Mouse (Mus musculus): ENCODE results near the gene Armcx4. TPM values are rescaled to one million over a fixed set of nuclear protein-coding genes. Genes with fewer than 3 reads are reported as not detected.

The Armcx4 gene
- polyA plus RNA-seq (2015; fragmentation: Nextera tagmentation; extraction: Ambion mirVana): 4.7 and 5.4 TPM in 2 replicates

DNA sequence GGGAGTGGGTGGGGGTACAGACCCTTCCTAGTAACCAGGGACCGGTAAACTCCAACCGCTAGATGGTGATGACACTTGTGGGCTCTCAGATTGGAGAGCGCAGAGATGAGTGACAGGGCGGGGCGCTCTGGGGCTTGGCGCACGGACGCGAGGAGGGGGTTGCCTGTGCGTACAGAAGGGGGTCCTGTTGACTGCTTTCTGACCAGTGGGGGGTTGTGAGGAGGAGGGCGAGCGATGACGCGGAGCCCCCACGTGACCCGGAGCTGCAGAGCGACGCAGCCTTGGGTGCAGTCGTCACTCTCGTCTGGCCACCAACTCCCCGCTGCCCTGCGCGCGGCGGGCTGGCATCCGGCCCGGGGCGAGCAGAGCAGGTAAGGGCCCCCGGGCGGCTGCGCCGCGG is at the start of gene Armcx4:
Gene Armcx4, plus strand, starts transcription at position 253 of the 400 bp plus-strand sequence.
- peaks cover 13% of the 10 kb centered on the region for H3K4me1 ChIP-seq
- 27% methylated on average over 33 of the region's 33 CpGs for WGBS
- H3K27me3 ChIP-seq (replicated peaks): no peaks in the 10 kb centered on the region
- peaks cover 10% of the 10 kb centered on the region; the same call in 1 of the 2 replicates for H3K36me3 ChIP-seq
- peak within 1 kb of the TSS; percentile 61 for H3K9ac ChIP-seq (replicated peaks)
- peak within 1 kb of the TSS; percentile 89 for H3K27ac ChIP-seq (replicated peaks)
- peak within 1 kb of the TSS; percentile 59 for H3K4me2 ChIP-seq
- no peaks in the 10 kb centered on the region for H3K9me3 ChIP-seq (replicated peaks)
- ATAC-seq (ENCODE audit: low FRiP score): peak; percentile 96
- peak within 1 kb of the TSS; percentile 51 for H3K4me3 ChIP-seq (replicated peaks)

DNA sequence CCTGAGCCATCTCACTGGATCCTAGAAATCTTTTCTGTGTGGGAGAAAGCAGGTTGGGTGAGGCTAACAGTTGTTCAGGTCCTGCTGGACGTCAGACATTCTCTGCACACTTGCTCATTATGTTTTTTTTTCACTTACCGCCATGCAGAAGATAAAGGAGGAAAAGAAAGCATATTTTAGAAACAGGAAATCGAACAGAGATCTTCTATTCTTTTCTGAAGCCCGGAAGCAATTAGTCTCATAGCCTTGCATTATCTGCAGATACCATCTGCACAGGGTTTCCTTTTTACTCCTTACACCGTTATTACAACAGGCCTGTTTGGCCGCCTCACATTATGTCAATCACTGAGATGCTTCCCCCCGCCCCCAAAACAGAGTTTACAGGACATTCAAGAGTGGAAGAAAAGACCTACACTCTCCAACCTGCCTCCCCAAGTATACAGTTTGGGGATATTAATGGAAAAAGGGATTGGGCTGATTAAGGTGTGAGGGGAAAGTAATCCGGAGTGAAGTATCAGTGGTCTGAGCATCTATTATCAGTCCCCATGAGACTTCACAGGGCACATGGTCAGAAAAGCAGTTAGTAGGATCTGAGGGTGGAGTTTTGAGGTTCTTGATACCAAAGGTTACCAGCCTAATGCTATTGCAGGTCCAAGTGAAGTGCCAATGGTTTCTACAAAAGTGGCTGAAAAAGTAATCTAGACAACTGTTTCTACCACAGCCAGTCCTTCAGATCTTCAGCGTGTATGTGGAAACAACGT is 45.1 kb upstream of the Armcx4 start:
- Histone ChIP-seq H3K4me2 (no peak overlapping the region), H3K4me3 (replicated peaks) (no peak overlapping the region), H3K36me3 (no peaks in the 10 kb centered on the region), H3K9ac (replicated peaks) (no peak overlapping the region), H3K9me3 (replicated peaks) (no peaks in the 10 kb centered on the region), H3K27me3 (replicated peaks) (0 out of 2 replicates have a peak, but pooled peaks cover 3% of the 10 kb centered on the region), H3K27ac (replicated peaks) (no peak overlapping the region), H3K4me1 (no peaks in the 10 kb centered on the region)
- ATAC-seq (ENCODE audit: low FRiP score): no peak
- WGBS: 81% methylated on average over 10 of the region's 10 CpGs

DNA sequence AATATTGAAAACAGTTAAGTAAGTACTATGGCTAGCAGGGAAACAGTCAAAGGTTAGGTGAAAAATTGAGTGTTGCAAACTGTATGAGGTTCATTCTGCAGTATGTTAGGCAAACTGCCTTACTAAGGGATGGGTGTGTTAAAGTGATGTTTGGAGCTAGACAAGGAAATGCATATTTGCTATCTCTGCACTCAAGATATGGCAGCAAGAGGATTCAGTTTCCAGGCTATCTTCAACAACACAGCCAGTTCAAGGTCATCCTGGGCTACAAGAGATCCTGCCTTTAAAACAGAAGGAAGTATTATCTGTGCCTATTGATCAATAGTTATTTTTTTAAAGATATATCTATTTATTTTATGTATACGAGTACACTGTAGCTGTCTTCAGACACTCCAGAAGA is 40.0 kb upstream of the Armcx4 start:
- WGBS: 100% methylated on average over 1 of the region's 1 CpGs
- Histone ChIP-seq H3K4me2 (no peak overlapping the region), H3K4me1 (no peaks in the 10 kb centered on the region), H3K27me3 (replicated peaks) (0 out of 2 replicates have a peak, but pooled peaks cover 3% of the 10 kb centered on the region), H3K9ac (replicated peaks) (no peak overlapping the region), H3K4me3 (replicated peaks) (no peak overlapping the region), H3K9me3 (replicated peaks) (no peaks in the 10 kb centered on the region), H3K36me3 (no peaks in the 10 kb centered on the region), H3K27ac (replicated peaks) (no peak overlapping the region)
- no peak for ATAC-seq (ENCODE audit: low FRiP score)

DNA sequence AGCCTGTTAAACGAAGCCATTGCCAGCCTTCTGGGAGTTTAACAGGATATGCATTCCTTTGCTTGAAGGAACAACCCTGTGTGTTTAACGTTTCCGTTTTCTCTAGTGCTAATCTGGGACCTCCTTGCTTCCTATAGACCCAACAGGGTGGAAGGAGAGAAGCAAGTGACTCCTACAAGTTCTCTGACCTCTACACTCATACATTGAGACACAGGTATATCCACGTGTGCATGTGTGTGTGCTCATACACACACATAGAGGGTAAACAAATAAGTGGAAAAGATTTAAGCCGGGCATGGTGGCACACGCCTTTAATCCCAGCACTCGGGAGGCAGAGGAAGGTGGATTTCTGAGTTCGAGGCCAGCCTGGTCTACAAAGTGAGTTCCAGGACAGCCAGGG is 38.9 kb upstream of the Armcx4 start:
- 78% methylated on average over 8 of the region's 8 CpGs for WGBS
- Histone ChIP-seq H3K9ac (replicated peaks) (no peak overlapping the region), H3K4me1 (no peaks in the 10 kb centered on the region), H3K4me2 (no peak overlapping the region), H3K4me3 (replicated peaks) (no peak overlapping the region), H3K27me3 (replicated peaks) (0 out of 2 replicates have a peak, but pooled peaks cover 3% of the 10 kb centered on the region), H3K27ac (replicated peaks) (no peak overlapping the region), H3K36me3 (no peaks in the 10 kb centered on the region), H3K9me3 (replicated peaks) (no peaks in the 10 kb centered on the region)
- ATAC-seq (ENCODE audit: low FRiP score): no peak

DNA sequence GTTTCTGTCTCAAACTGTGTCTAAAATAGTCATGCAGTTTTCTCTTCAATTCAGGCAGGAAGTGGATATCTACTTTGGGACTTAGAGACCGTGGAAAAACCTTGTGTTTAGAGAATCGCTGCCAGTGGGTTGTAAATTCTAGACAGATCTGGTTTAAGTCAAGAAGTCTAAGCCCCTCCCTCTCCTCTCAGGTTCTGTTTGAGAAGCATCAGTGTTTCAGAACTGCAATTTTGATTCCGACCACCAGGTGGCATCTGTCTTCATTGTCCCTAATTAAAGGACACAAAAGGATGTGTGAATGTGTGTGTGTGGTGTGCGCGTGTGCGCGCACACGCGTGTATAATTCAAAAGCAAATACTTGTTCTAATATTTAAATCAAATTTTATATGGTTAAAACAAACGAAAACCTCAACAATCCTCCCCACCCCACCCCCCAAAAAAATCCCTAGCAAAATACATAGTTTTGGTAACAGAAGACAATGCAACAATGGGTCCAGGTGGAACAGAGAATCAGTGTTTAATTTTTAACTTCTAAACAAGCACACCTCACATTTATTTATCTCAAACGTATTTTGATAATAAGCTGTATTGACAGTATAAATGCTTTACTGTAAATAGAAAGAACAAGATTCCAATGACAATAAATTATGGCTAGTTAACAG is 38.2 kb upstream of the Armcx4 start:
- H3K9ac ChIP-seq (replicated peaks): no peak overlapping the region
- WGBS: 17% methylated on average over 11 of the region's 11 CpGs
- peak; percentile 76; the same call in 1 of the 2 replicates for ATAC-seq (ENCODE audit: low FRiP score)

DNA sequence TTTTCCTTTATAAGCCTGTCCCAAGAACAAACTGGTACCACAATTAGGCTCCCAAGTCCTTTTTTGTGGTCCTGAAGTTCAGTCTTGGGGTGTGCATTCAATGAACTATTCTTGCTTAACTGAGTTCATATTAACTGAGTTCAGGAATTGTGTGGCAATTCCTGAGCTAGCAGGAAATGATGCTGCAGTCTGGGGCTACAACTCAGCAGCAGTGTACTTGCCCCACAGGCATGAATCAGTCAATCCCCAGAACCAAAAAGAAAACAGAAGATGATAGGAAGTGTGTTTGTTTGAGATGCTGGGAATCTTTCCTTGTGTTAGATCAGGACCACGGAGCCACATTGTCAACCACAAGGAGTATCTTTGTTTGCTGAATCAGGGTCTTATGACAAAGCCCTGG is 34.3 kb upstream of the Armcx4 start:
- Histone ChIP-seq H3K9ac (replicated peaks) (no peak overlapping the region), H3K36me3 (no peaks in the 10 kb centered on the region), H3K4me3 (replicated peaks) (no peak overlapping the region), H3K27ac (replicated peaks) (no peak overlapping the region), H3K9me3 (replicated peaks) (no peaks in the 10 kb centered on the region), H3K4me1 (no peaks in the 10 kb centered on the region), H3K4me2 (no peak overlapping the region), H3K27me3 (replicated peaks) (no peaks in the 10 kb centered on the region)
- no peak for ATAC-seq (ENCODE audit: low FRiP score)
- 90% methylated on average over 1 of the region's 1 CpGs for WGBS

More for the DNA sequence above, 38.2 kb upstream of the Armcx4 start:
- Histone ChIP-seq H3K4me3 (replicated peaks) (no peak overlapping the region), H3K27me3 (replicated peaks) (0 out of 2 replicates have a peak, but pooled peaks cover 3% of the 10 kb centered on the region), H3K4me2 (peak overlapping the region; percentile 42), H3K27ac (replicated peaks) (no peak overlapping the region), H3K36me3 (no peaks in the 10 kb centered on the region), H3K9me3 (replicated peaks) (no peaks in the 10 kb centered on the region), H3K4me1 (no peaks in the 10 kb centered on the region)

DNA sequence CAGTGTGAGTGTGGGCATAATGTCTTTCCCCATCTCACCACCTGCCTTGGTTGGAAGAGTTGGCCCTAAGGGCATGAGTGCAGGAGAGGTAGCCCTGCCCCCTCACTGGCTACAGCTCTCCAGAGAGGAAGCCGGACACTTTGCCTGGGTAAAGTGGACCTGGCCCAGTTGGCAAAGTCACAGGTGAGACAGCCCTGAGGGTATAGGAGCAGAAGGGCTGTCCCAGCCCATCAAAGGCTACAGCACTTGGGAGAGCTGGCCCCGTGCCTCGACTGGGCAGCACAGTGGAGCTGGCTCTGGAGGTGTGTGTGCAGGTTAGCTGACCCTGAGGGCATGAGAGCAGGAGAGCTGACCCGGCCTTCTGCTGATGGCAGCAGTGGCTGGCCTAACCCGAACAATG is 24.7 kb upstream of the Armcx4 start:
- Histone ChIP-seq H3K4me2 (no peak overlapping the region), H3K27me3 (replicated peaks) (no peaks in the 10 kb centered on the region; the same call in 1 of the 2 replicates), H3K4me1 (no peaks in the 10 kb centered on the region), H3K27ac (replicated peaks) (no peak overlapping the region), H3K9ac (replicated peaks) (no peak overlapping the region), H3K9me3 (replicated peaks) (no peaks in the 10 kb centered on the region), H3K4me3 (replicated peaks) (no peak overlapping the region), H3K36me3 (no peaks in the 10 kb centered on the region)
- 91% methylated on average over 5 of the region's 5 CpGs for WGBS
- ATAC-seq (ENCODE audit: low FRiP score): no peak

DNA sequence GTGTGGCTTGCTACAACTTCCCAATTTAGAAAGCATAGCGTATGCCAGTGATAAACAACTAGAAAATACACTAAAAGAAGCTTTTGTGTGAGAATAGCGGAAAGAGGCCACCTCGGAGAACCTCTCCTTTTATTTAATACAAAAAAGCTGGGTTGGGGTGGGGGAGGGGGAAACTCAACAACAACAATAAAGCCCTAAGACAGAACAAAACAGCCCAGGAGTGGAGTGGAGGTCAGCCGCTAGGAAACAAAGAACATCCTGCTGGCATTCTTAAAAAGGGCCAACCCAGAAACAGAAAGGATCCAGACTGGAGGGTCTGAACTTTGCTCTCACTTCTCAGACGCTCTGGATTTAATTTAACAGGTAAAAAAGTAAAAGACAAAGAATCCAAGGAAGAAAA is 11.3 kb upstream of the Armcx4 start:
- Histone ChIP-seq H3K9ac (replicated peaks) (no peak overlapping the region), H3K4me2 (no peak overlapping the region), H3K9me3 (replicated peaks) (no peaks in the 10 kb centered on the region), H3K27me3 (replicated peaks) (no peaks in the 10 kb centered on the region), H3K27ac (replicated peaks) (no peak overlapping the region), H3K4me1 (no peaks in the 10 kb centered on the region), H3K36me3 (no peaks in the 10 kb centered on the region), H3K4me3 (replicated peaks) (no peak overlapping the region)
- WGBS: 26% methylated on average over 5 of the region's 5 CpGs
- ATAC-seq (ENCODE audit: low FRiP score): no peak

DNA sequence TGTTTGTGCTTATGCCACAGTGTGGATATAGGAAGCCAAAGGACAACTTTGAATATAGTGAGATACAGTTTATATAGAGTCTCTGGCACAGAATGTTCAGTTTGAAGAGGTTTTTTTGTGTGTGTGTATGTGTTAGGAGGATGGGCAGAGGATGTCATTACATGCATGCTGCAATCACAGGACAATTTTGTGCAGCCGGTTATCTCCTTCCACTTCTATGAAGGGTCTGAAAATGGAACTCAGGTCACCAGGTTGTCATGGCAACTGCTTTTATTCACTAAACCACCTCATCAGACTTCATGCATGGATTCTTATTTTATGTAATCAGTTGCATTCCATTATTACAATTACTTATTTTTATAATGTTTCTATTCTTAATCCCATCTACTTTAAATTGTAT is 10.4 kb upstream of the Armcx4 start:
- Histone ChIP-seq H3K27ac (replicated peaks) (no peak overlapping the region), H3K4me1 (no peaks in the 10 kb centered on the region), H3K4me2 (no peak overlapping the region), H3K4me3 (replicated peaks) (no peak overlapping the region), H3K9me3 (replicated peaks) (no peaks in the 10 kb centered on the region), H3K36me3 (no peaks in the 10 kb centered on the region), H3K9ac (replicated peaks) (no peak overlapping the region), H3K27me3 (replicated peaks) (no peaks in the 10 kb centered on the region)
- WGBS: 33% methylated on average over 1 of the region's 1 CpGs
- ATAC-seq (ENCODE audit: low FRiP score): no peak

DNA sequence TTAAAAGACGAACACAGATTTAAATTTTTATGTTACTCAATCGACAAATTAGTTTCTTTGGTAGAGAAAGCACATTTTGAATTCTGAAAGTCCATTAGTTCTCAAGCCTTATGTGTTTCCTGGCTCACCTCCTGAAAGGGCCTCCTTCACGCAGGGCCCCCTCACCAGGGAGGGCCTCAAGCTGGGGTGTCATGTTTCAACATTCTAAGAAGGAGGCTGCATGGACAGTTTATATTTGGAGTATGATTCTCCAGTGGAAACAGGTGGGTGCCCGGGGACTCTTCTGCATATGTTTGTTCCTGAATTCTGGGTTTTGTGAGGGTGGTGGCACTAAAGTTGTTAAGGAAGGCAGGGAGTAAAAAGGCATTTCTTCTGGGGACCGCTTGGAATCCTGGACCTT is 1.4 kb upstream of the Armcx4 start:
- Histone ChIP-seq H3K9ac (replicated peaks) (peak overlapping the region; percentile 23; the same call in 1 of the 2 replicates), H3K4me2 (peak overlapping the region; percentile 59), H3K27ac (replicated peaks) (peak overlapping the region; percentile 51), H3K36me3 (peaks cover 7% of the 10 kb centered on the region; the same call in 1 of the 2 replicates), H3K27me3 (replicated peaks) (no peaks in the 10 kb centered on the region), H3K9me3 (replicated peaks) (no peaks in the 10 kb centered on the region), H3K4me1 (peaks cover 13% of the 10 kb centered on the region), H3K4me3 (replicated peaks) (peak overlapping the region; percentile 30)
- WGBS: 41% methylated on average over 5 of the region's 5 CpGs
- ATAC-seq (ENCODE audit: low FRiP score): no peak

DNA sequence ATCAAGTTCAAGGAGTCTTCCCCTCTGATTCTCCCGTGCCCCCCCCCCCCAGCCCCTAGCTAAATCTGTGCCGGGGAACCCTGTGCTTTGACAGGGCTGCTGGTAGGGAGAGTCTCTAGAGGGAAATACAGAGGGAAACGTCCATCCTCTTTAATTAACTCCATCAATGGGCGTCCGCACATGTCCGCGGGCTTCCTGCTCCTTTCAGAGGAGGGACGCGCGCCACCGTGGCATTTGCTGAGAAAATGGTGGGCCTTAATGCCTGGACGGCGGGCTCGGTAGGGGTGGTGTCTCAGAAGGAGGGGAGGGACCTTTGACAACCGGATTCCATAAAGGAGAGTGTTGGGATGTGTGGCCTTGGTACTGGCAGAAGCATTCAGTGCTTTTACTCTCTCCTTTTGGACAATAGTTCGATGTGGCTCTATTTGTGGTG is 436 bp downstream of the Armcx4 start:
- peak; percentile 51 for ATAC-seq (ENCODE audit: low FRiP score)
- peak overlapping the region; percentile 61 for H3K9ac ChIP-seq (replicated peaks)
- WGBS: 18% methylated on average over 16 of the region's 16 CpGs
- H3K27ac ChIP-seq (replicated peaks): peak overlapping the region; percentile 89
- H3K4me3 ChIP-seq (replicated peaks): peak overlapping the region; percentile 51
- H3K9me3 ChIP-seq (replicated peaks): no peaks in the 10 kb centered on the region
- H3K4me1 ChIP-seq: peaks cover 15% of the 10 kb centered on the region
- peak overlapping the region; percentile 59 for H3K4me2 ChIP-seq
- peaks cover 10% of the 10 kb centered on the region; the same call in 1 of the 2 replicates for H3K36me3 ChIP-seq
- H3K27me3 ChIP-seq (replicated peaks): no peaks in the 10 kb centered on the region; the same call in 1 of the 2 replicates

DNA sequence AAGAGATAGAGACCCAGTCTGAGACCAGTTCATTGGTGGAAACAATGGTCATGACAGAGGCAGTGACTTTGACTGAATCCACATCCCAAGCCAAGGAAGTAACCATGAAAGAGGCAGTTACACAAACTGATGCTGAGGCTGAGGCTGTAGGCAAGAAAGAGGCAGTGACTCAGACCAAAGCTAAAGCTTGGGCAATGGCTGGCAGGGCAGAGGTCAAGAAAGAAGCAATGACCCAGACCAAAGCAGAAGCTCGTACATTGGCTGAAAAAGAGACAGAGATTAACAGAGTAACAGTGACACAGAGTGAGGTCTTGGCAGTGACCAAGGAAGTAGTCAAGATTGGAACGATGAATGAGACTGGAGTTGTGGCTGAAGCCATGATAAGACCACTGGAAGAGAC is 3.4 kb downstream of the Armcx4 start:
- H3K36me3 ChIP-seq: peaks cover 13% of the 10 kb centered on the region; the same call in 1 of the 2 replicates
- peaks cover 21% of the 10 kb centered on the region for H3K4me1 ChIP-seq
- H3K4me2 ChIP-seq: no peak overlapping the region
- H3K27me3 ChIP-seq (replicated peaks): no peaks in the 10 kb centered on the region; the same call in 1 of the 2 replicates
- no peak overlapping the region for H3K27ac ChIP-seq (replicated peaks)
- WGBS: 90% methylated on average over 2 of the region's 2 CpGs
- no peak overlapping the region for H3K4me3 ChIP-seq (replicated peaks)
- ATAC-seq (ENCODE audit: low FRiP score): no peak
- no peaks in the 10 kb centered on the region for H3K9me3 ChIP-seq (replicated peaks)
- no peak overlapping the region for H3K9ac ChIP-seq (replicated peaks)

All from neural tube, embryonic 15.5 days (tissue).